Mouse (Mus musculus): ENCODE measurements around the gene Rasa1.

GRCm38 (mm10) chr13:85310968-85311367 is 22.0 kb upstream of the Rasa1 start:
- no peak for TF ChIP-seq CTCF (IDR thresholded peaks at IDR 0.05; ENCODE audit: low read depth, low read length)
- TF ChIP-seq EP300 (IDR thresholded peaks at IDR 0.05; ENCODE audit: insufficient read depth, low read depth, low read length) = no peak
